Mouse (Mus musculus): ENCODE results near the gene Robo2. TPM values are rescaled to one million over a fixed set of nuclear protein-coding genes. Genes with fewer than 3 reads are reported as not detected.

Robo2 gene
- polyA plus RNA-seq, 1 experiment: 4.2 TPM

GRCm38 (mm10) chr16:74027822-74028221 is 383.8 kb downstream of the Robo2 start:
- no peaks in the 10 kb centered on the region for H3K79me2 ChIP-seq (ENCODE audit: control insufficient read depth, insufficient read depth)
- no peaks in the 10 kb centered on the region for H3K79me3 ChIP-seq (ENCODE audit: low read depth)
- no peak overlapping the region for H3ac ChIP-seq (ENCODE audit: control insufficient read depth, insufficient read length, low read depth)
- H3K4me3 ChIP-seq (ENCODE audit: insufficient read depth, poor library complexity, severe bottlenecking): no peak overlapping the region
- H3K36me3 ChIP-seq (ENCODE audit: control insufficient read depth, insufficient read depth): no peaks in the 10 kb centered on the region
- no peak for TF ChIP-seq MAX (IDR thresholded peaks at IDR 0.05)
- no peak for TF ChIP-seq MYOD1 (IDR thresholded peaks at IDR 0.05; ENCODE audit: control insufficient read depth, insufficient read length, low read depth)
- no peaks in the 10 kb centered on the region for H3K27me3 ChIP-seq (ENCODE audit: control insufficient read depth, insufficient read depth, insufficient read length)

- Histone ChIP-seq H3K4me3 (ENCODE audit: insufficient read depth, poor library complexity, severe bottlenecking) (no peak overlapping the region), H3K79me3 (ENCODE audit: low read depth) (no peaks in the 10 kb centered on the region), H3ac (ENCODE audit: control insufficient read depth, insufficient read length, low read depth) (no peak overlapping the region), H3K27me3 (ENCODE audit: control insufficient read depth, insufficient read depth, insufficient read length) (no peaks in the 10 kb centered on the region), H3K79me2 (ENCODE audit: control insufficient read depth, insufficient read depth) (no peaks in the 10 kb centered on the region), H3K36me3 (ENCODE audit: control insufficient read depth, insufficient read depth) (no peaks in the 10 kb centered on the region)
- TF ChIP-seq MAX (IDR thresholded peaks at IDR 0.05): no peak
- TF ChIP-seq MYOD1 (IDR thresholded peaks at IDR 0.05; ENCODE audit: control insufficient read depth, insufficient read length, low read depth): no peak
Observed at GRCm38 (mm10) chr16:74022281-74022978, 389.2 kb downstream of the Robo2 start.

- no peak for TF ChIP-seq FOSL1 (IDR thresholded peaks at IDR 0.05; ENCODE audit: insufficient read depth, low read length, poor library complexity, severe bottlenecking)
- TF ChIP-seq MAX (IDR thresholded peaks at IDR 0.05): no peak
- no peak for TF ChIP-seq MYOD1 (IDR thresholded peaks at IDR 0.05; ENCODE audit: control insufficient read depth, insufficient read length, low read depth)
- TF ChIP-seq MYOG (IDR thresholded peaks at IDR 0.05; ENCODE audit: control insufficient read depth, extremely low read depth, insufficient read length): no peak
- TF ChIP-seq CTCF (IDR thresholded peaks at IDR 0.05; ENCODE audit: control insufficient read depth, insufficient read depth, insufficient read length): no peak
- no peak for TF ChIP-seq USF1 (IDR thresholded peaks at IDR 0.05; ENCODE audit: low read depth)
- no peaks in the 10 kb centered on the region for H3K27me3 ChIP-seq (ENCODE audit: control insufficient read depth, insufficient read depth, insufficient read length)
- no peaks in the 10 kb centered on the region for H3K79me3 ChIP-seq (ENCODE audit: low read depth)
- H3K4me3 ChIP-seq (ENCODE audit: insufficient read depth, poor library complexity, severe bottlenecking): no peak overlapping the region
- no peaks in the 10 kb centered on the region for H3K79me2 ChIP-seq (ENCODE audit: control insufficient read depth, insufficient read depth)
- no peak overlapping the region for H3ac ChIP-seq (ENCODE audit: control insufficient read depth, insufficient read length, low read depth)
- H3K36me3 ChIP-seq (ENCODE audit: control insufficient read depth, insufficient read depth): no peaks in the 10 kb centered on the region
Observed at GRCm38 (mm10) chr16:74005767-74006166, 405.9 kb downstream of the Robo2 start.

- H3K36me3 ChIP-seq (ENCODE audit: control insufficient read depth, insufficient read depth): no peaks in the 10 kb centered on the region
- H3K27me3 ChIP-seq (ENCODE audit: control insufficient read depth, insufficient read depth, insufficient read length): no peaks in the 10 kb centered on the region
- no peaks in the 10 kb centered on the region for H3K79me3 ChIP-seq (ENCODE audit: low read depth)
- H3K4me3 ChIP-seq (ENCODE audit: insufficient read depth, poor library complexity, severe bottlenecking): no peak overlapping the region
- H3ac ChIP-seq (ENCODE audit: control insufficient read depth, insufficient read length, low read depth): no peak overlapping the region
- TF ChIP-seq MYOD1 (IDR thresholded peaks at IDR 0.05; ENCODE audit: control insufficient read depth, insufficient read length, low read depth) (no peak), CTCF (IDR thresholded peaks at IDR 0.05; ENCODE audit: control insufficient read depth, insufficient read depth, insufficient read length) (no peak), FOSL1 (IDR thresholded peaks at IDR 0.05; ENCODE audit: insufficient read depth, low read length, poor library complexity, severe bottlenecking) (no peak), USF1 (IDR thresholded peaks at IDR 0.05; ENCODE audit: low read depth) (no peak), CEBPB (IDR thresholded peaks at IDR 0.05; ENCODE audit: low read depth) (no peak), MYOG (IDR thresholded peaks at IDR 0.05; ENCODE audit: control insufficient read depth, extremely low read depth, insufficient read length) (no peak), MAX (IDR thresholded peaks at IDR 0.05) (no peak)
- no peaks in the 10 kb centered on the region for H3K79me2 ChIP-seq (ENCODE audit: control insufficient read depth, insufficient read depth)
Observed at GRCm38 (mm10) chr16:74001331-74001730, 410.3 kb downstream of the Robo2 start.

- no peaks in the 10 kb centered on the region for H3K27me3 ChIP-seq (ENCODE audit: control insufficient read depth, insufficient read depth, insufficient read length)
- no peaks in the 10 kb centered on the region for H3K36me3 ChIP-seq (ENCODE audit: control insufficient read depth, insufficient read depth)
- no peaks in the 10 kb centered on the region for H3K79me3 ChIP-seq (ENCODE audit: low read depth)
- no peak for TF ChIP-seq MYOG (IDR thresholded peaks at IDR 0.05; ENCODE audit: control insufficient read depth, extremely low read depth, insufficient read length)
- no peak for TF ChIP-seq CEBPB (IDR thresholded peaks at IDR 0.05; ENCODE audit: low read depth)
- H3ac ChIP-seq (ENCODE audit: control insufficient read depth, insufficient read length, low read depth): no peak overlapping the region
- H3K79me2 ChIP-seq (ENCODE audit: control insufficient read depth, insufficient read depth): no peaks in the 10 kb centered on the region
- H3K4me3 ChIP-seq (ENCODE audit: insufficient read depth, poor library complexity, severe bottlenecking): no peak overlapping the region
Observed at GRCm38 (mm10) chr16:73991212-73991611, 420.4 kb downstream of the Robo2 start.

GRCm38 (mm10) chr16:73969573-73969972 is 442.1 kb downstream of the Robo2 start:
- TF ChIP-seq FOSL1 (IDR thresholded peaks at IDR 0.05; ENCODE audit: insufficient read depth, low read length, poor library complexity, severe bottlenecking): no peak
- TF ChIP-seq MYOG (IDR thresholded peaks at IDR 0.05; ENCODE audit: control insufficient read depth, extremely low read depth, insufficient read length): no peak
- TF ChIP-seq MAX (IDR thresholded peaks at IDR 0.05): no peak
- TF ChIP-seq CEBPB (IDR thresholded peaks at IDR 0.05; ENCODE audit: low read depth): no peak
- no peak for TF ChIP-seq CTCF (IDR thresholded peaks at IDR 0.05; ENCODE audit: control insufficient read depth, insufficient read depth, insufficient read length)
- no peak for TF ChIP-seq MYOD1 (IDR thresholded peaks at IDR 0.05; ENCODE audit: control insufficient read depth, insufficient read length, low read depth)
- TF ChIP-seq USF1 (IDR thresholded peaks at IDR 0.05; ENCODE audit: low read depth): no peak
- Histone ChIP-seq H3K4me3 (ENCODE audit: insufficient read depth, poor library complexity, severe bottlenecking) (no peak overlapping the region), H3K79me3 (ENCODE audit: low read depth) (no peaks in the 10 kb centered on the region), H3K36me3 (ENCODE audit: control insufficient read depth, insufficient read depth) (no peaks in the 10 kb centered on the region), H3K27me3 (ENCODE audit: control insufficient read depth, insufficient read depth, insufficient read length) (no peaks in the 10 kb centered on the region), H3K79me2 (ENCODE audit: control insufficient read depth, insufficient read depth) (no peaks in the 10 kb centered on the region), H3ac (ENCODE audit: control insufficient read depth, insufficient read length, low read depth) (no peak overlapping the region)
